Comparison of ENCODE assay signal across 8 mouse cellular contexts in genomic region chr14:55788256-55789050, GRCm38 (mm10). TPM values are rescaled to one million over a fixed set of nuclear protein-coding genes. Genes with fewer than 3 reads are reported as not detected.
DNase-seq lines count a peak whose midpoint lies in the region; ATAC-seq and TF ChIP-seq lines count a peak whose summit lies in the region.

Gene Ripk3 (minus strand): TSS chr14:55788865.

- ATAC-seq in forebrain, embryonic 15.5 days (replicated peaks) = no peak
- peak; percentile 49; the same call in 1 of the 2 replicates for ATAC-seq in hindbrain, postnatal 0 days
- ATAC-seq in liver, embryonic 15.5 days (ENCODE audit: insufficient read depth) = peak; percentile 32; the same call in 1 of the 2 replicates

- H3K4me2 ChIP-seq in forebrain, embryonic 15.5 days (replicated peaks) = peak within 1 kb of the TSS; percentile 18
- H3K4me2 ChIP-seq in hindbrain, postnatal 0 days (ENCODE audit: low read depth, low read length) = peak within 1 kb of the TSS; percentile 46
- peak within 1 kb of the TSS; percentile 88 for H3K4me2 ChIP-seq in liver, embryonic 15.5 days

- H3K9me3 ChIP-seq in forebrain, embryonic 15.5 days = no peaks in the 10 kb centered on the region
- H3K9me3 ChIP-seq in hindbrain, postnatal 0 days (ENCODE audit: low read length) = no peaks in the 10 kb centered on the region
- no peaks in the 10 kb centered on the region for H3K9me3 ChIP-seq in liver, embryonic 15.5 days (replicated peaks)

- H3K4me3 ChIP-seq in forebrain, embryonic 15.5 days = 0 out of 2 replicates have a peak within 1 kb of the TSS, but pooled peaks have one; percentile 6
- peak within 1 kb of the TSS; percentile 23 for H3K4me3 ChIP-seq in hindbrain, postnatal 0 days (ENCODE audit: low read length)
- peak within 1 kb of the TSS; percentile 59 for H3K4me3 ChIP-seq in liver, embryonic 15.5 days (replicated peaks)

- no peak within 1 kb of the TSS for H3K9ac ChIP-seq in forebrain, embryonic 15.5 days (replicated peaks)
- H3K9ac ChIP-seq in hindbrain, postnatal 0 days (replicated peaks; ENCODE audit: low read length) = no peak within 1 kb of the TSS
- H3K9ac ChIP-seq in liver, embryonic 15.5 days = peak within 1 kb of the TSS; percentile 35

- 6% methylated on average over 40 of the region's 40 CpGs for WGBS in forebrain, embryonic 15.5 days
- 6% methylated on average over 40 of the region's 40 CpGs for WGBS in hindbrain, postnatal 0 days
- 2% methylated on average over 40 of the region's 40 CpGs for WGBS in liver, embryonic 15.5 days (ENCODE audit: insufficient replicate concordance)

- H3K27ac ChIP-seq in forebrain, embryonic 15.5 days (replicated peaks) = no peak within 1 kb of the TSS
- H3K27ac ChIP-seq in hindbrain, postnatal 0 days = no peak within 1 kb of the TSS
- no peak within 1 kb of the TSS for H3K27ac ChIP-seq in liver, embryonic 15.5 days (replicated peaks)

- H3K27me3 ChIP-seq in forebrain, embryonic 15.5 days = peaks cover 67% of the 10 kb centered on the region
- H3K27me3 ChIP-seq in hindbrain, postnatal 0 days (ENCODE audit: insufficient read depth, low read length) = peaks cover 53% of the 10 kb centered on the region
- peaks cover 32% of the 10 kb centered on the region for H3K27me3 ChIP-seq in liver, embryonic 15.5 days

- DNase-seq in B cell, adult 2 months = peak; percentile 78 to 85
- peak; percentile 88 for DNase-seq in MEL-GATA-1-ER (ENCODE audit: extremely low read depth, low read depth)
- no peak for DNase-seq in hindbrain, postnatal 0 days (ENCODE audit: low spot score)
- peak; percentile 42 to 66 for DNase-seq in natural killer cell, adult 2 months (ENCODE audit: low spot score in 2 of 2)
- peak; percentile 36 for DNase-seq in yolk sac, embryonic 10.5 days (ENCODE audit: low spot score)
- DNase-seq in layer of hippocampus, adult 9-10 months (ENCODE audit: low spot score) = no peak

- H3K4me1 ChIP-seq in forebrain, embryonic 15.5 days = peaks cover 11% of the 10 kb centered on the region
- peaks cover 2% of the 10 kb centered on the region; the same call in 1 of the 2 replicates for H3K4me1 ChIP-seq in hindbrain, postnatal 0 days (ENCODE audit: insufficient read depth, low read length)
- peaks cover 15% of the 10 kb centered on the region for H3K4me1 ChIP-seq in liver, embryonic 15.5 days (replicated peaks)

- no peaks in the 10 kb centered on the region for H3K36me3 ChIP-seq in forebrain, embryonic 15.5 days
- no peaks in the 10 kb centered on the region for H3K36me3 ChIP-seq in hindbrain, postnatal 0 days (ENCODE audit: insufficient read depth, low read length)
- H3K36me3 ChIP-seq in liver, embryonic 15.5 days (replicated peaks) = no peaks in the 10 kb centered on the region

- TF ChIP-seq CTCF in hindbrain, postnatal 0 days (IDR thresholded peaks at IDR 0.05; ENCODE audit: low read depth) = no peak

RNA-seq across cellular contexts. Expression of gene Ripk3, which starts in this region (rescaled TPM):
- 1.1 and 2.3 TPM in 2 replicates for polyA plus RNA-seq in forebrain, embryonic 15.5 days (2015; fragmentation: Nextera tagmentation; extraction: Ambion mirVana)
- 0.42 and 1.7 TPM in 2 replicates for total RNA-seq in hindbrain, postnatal 0 days (2014; rRNA removed)
- polyA plus RNA-seq in hindbrain, postnatal 0 days (2015; fragmentation: Nextera tagmentation; extraction: Ambion mirVana) = 1.7 and 2.0 TPM in 2 replicates
- polyA plus RNA-seq in liver, embryonic 15.5 days (2015; fragmentation: Nextera tagmentation; extraction: Ambion mirVana) = 16.9 and 19.7 TPM in 2 replicates

Comparison
In these comparisons a context has a peak if more than half of its experiments do, and no peak if none do; other contexts are left out.
1. DNase-seq: peak in B cell, adult 2 months (2 of 2), MEL-GATA-1-ER (single experiment), natural killer cell, adult 2 months (2 of 2) and yolk sac, embryonic 10.5 days (single experiment); none in hindbrain, postnatal 0 days (single experiment) and layer of hippocampus, adult 9-10 months (single experiment).
2. H3K4me2 ChIP-seq: peak in every context shown above with its lines; median percentile 88 in liver, embryonic 15.5 days; 46 in hindbrain, postnatal 0 days; 18 in forebrain, embryonic 15.5 days.
3. H3K4me3 ChIP-seq: peak in every context shown above with its lines; median percentile 59 in liver, embryonic 15.5 days; 23 in hindbrain, postnatal 0 days; 6 in forebrain, embryonic 15.5 days.